Mouse (Mus musculus): ENCODE measurements around the gene Zfp940. TPM values are rescaled to one million over a fixed set of nuclear protein-coding genes. Genes with fewer than 3 reads are reported as not detected.

Gene Zfp940
- 5.5 TPM in 2 replicates for polyA plus RNA-seq (2021; fragmentation: Nextera tagmentation)
- long read RNA-seq, experiment 1, transcript Zfp940-204 (4 exons, 3,712 nt) = minor isoform, 28 of 79 reads
- long read RNA-seq, experiment 1, transcript Zfp940-201 (5 exons, 2,764 nt) = major isoform, 34 of 79 reads
- long read RNA-seq, experiment 1, partial matches to known transcripts = 7 of 79 reads
- long read RNA-seq, experiment 1, other reads (novel, unspliced or antisense) = 10 of 79 reads
- long read RNA-seq, experiment 2, partial matches to known transcripts = 0 of 12 reads
- long read RNA-seq, experiment 2, other reads (novel, unspliced or antisense) = 8 of 12 reads

GRCm38 (mm10) chr7:29853219-29853842 lies at the start of gene Zfp940:
TSS of gene Zfp940 (minus strand) at chr7:29853669.

GRCm38 (mm10) chr7:29859532-29860517 lies 6.4 kb upstream of the Zfp940 start, which contains the start of gene Zfp420:
TSS of gene Zfp420 (plus strand) at chr7:29859979.

GRCm38 (mm10) chr7:29815910-29816429 lies 37.5 kb downstream of the Zfp940 start, which contains the start of gene Zfp790:
TSS of gene Zfp790 (plus strand) at chr7:29816114.

DNA sequence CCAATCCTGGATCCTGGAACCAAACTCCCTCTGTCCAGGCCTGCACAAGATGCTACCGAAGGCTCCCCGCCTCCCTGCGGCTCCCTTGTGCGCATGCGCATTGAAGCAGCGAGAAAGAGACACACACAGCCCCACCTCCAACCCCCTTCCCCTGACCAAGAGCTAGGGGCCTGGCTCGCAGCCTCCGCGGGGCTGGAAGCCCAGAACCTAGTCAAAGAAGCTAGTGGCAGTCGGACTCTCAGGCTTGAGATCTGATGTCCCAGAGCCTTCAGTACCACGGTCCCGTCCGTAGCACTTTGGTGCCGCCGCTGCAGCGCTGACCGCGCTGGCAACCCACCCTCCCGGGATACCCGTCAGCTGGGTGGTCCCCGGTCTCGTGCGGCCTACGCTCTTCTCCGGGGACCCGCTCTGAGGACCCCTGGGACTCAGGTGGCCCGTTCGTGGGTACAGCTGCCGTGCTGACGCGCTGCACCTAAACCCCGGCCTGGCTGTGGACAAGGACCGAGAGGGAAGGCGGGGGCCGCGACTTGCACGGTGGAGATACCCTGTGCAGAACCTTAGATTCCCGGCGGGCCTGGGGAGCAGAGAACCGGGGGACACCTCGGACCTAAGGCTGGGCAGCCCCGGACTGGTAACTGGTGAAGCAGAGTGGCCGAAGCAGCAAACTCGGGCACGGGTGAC lies 69.5 kb downstream of the Zfp940 start, which contains the start of gene Zfp30:
Zfp30 (plus strand) TSS at position 128 of the 681 bp plus-strand sequence.

Other genes starting within 250 kb of the Zfp940 start
- gene Catsperg2, start 126.6 kb downstream of the Zfp940 start, polyA plus RNA-seq (2021; fragmentation: Nextera tagmentation) = not detected in 2 replicates
- 4.5 and 5.1 TPM in 2 replicates for gene Zfp84, start 85.1 kb downstream of the Zfp940 start, polyA plus RNA-seq (2021; fragmentation: Nextera tagmentation)
- gene Zfp30, start 69.7 kb downstream of the Zfp940 start, polyA plus RNA-seq (2021; fragmentation: Nextera tagmentation) = 7.4 and 9.3 TPM in 2 replicates
- gene Zfp790, start 37.6 kb downstream of the Zfp940 start, polyA plus RNA-seq (2021; fragmentation: Nextera tagmentation) = 5.4 and 5.5 TPM in 2 replicates
- 5.6 and 7.6 TPM in 2 replicates for gene Zfp420, start 6.3 kb upstream of the Zfp940 start, polyA plus RNA-seq (2021; fragmentation: Nextera tagmentation)
- 6.9 and 9.4 TPM in 2 replicates for gene Zfp27, start 52.9 kb upstream of the Zfp940 start, polyA plus RNA-seq (2021; fragmentation: Nextera tagmentation)
- gene Zfp383, start 54.6 kb upstream of the Zfp940 start, polyA plus RNA-seq (2021; fragmentation: Nextera tagmentation) = 1.4 and 1.8 TPM in 2 replicates
- 7.3 and 10.7 TPM in 2 replicates for gene Zfp74, start 100.4 kb upstream of the Zfp940 start, polyA plus RNA-seq (2021; fragmentation: Nextera tagmentation)
- gene Zfp568, start 130.3 kb upstream of the Zfp940 start, polyA plus RNA-seq (2021; fragmentation: Nextera tagmentation) = 0.28 and 0.87 TPM in 2 replicates
- gene Zfp14, start 197.7 kb upstream of the Zfp940 start, polyA plus RNA-seq (2021; fragmentation: Nextera tagmentation) = 4.4 and 5.3 TPM in 2 replicates
- gene Zfp82, start 219.2 kb upstream of the Zfp940 start, polyA plus RNA-seq (2021; fragmentation: Nextera tagmentation) = 2.5 TPM in 2 replicates
- 0.59 and 0.85 TPM in 2 replicates for gene Gm26920, start 236.7 kb upstream of the Zfp940 start, polyA plus RNA-seq (2021; fragmentation: Nextera tagmentation)
- 7.2 and 9.2 TPM in 2 replicates for gene Zfp566, start 236.9 kb upstream of the Zfp940 start, polyA plus RNA-seq (2021; fragmentation: Nextera tagmentation)
- gene Zfp260, start 241.1 kb upstream of the Zfp940 start, polyA plus RNA-seq (2021; fragmentation: Nextera tagmentation) = 52.2 and 70.6 TPM in 2 replicates

All from left cerebral cortex, adult 6 months (tissue).